Mouse (Mus musculus) lung, adult 2 months (tissue): ENCODE measurements at regions not wholly inside any gene's neighbourhood (a gene's known extent, or its start where the extent isn't known, plus 50 kb on each side); places are given as distances from the start of the nearest gene placed in this dataset.

Experiments
- CTCF ChIP-seq: fragments of 200-500 bp; IDR thresholded peaks from 2 replicates; pipeline ENCODE4 v1.5.1; 2011; ENCODE audit warnings: mild to moderate bottlenecking, low read length, control low read depth; ENCODE audit not compliant: insufficient read depth
- POLR2A ChIP-seq: fragments of 200-500 bp; IDR thresholded peaks from 2 replicates; pipeline ENCODE4 v1.6.1; 2011; ENCODE audit warnings: low read depth, mild to moderate bottlenecking, control low read depth, low read length, borderline replicate concordance; ENCODE audit errors: extremely low read depth

- no peak for TF ChIP-seq CTCF
- no peak for TF ChIP-seq POLR2A
These were observed 416.7 kb upstream of the Gm10131 start for GRCm38 (mm10) chr8:34528213-34528612.
